Mouse (Mus musculus) embryo, embryonic 9.5 days (tissue): ENCODE measurements around the gene Iqschfp.
A peak's percentile ranks its signal among the peaks of the same experiment; 100 is the strongest.

Experiments used
- DNase-seq: peaks from one replicate; pipeline ENCODE4 v3.0.0-alpha.2; 2017; ENCODE audit errors: extremely low spot score

Gene Iqschfp

GRCm38 (mm10) chr3:68526416-68526815 is 634.4 kb downstream of the Iqschfp start:
- DNase-seq, result no peak

- no peak for DNase-seq
These were observed 635.1 kb downstream of the Iqschfp start for GRCm38 (mm10) chr3:68527182-68527581.

- DNase-seq, result no peak
These were observed 639.9 kb downstream of the Iqschfp start for GRCm38 (mm10) chr3:68531908-68532307.

GRCm38 (mm10) chr3:68534571-68535051 is 642.6 kb downstream of the Iqschfp start:
- DNase-seq, result no peak

GRCm38 (mm10) chr3:68535160-68535728 is 643.2 kb downstream of the Iqschfp start:
- DNase-seq, result no peak

GRCm38 (mm10) chr3:68536071-68536470 is 644.0 kb downstream of the Iqschfp start:
- DNase-seq, result no peak

- no peak for DNase-seq
These were observed 649.7 kb downstream of the Iqschfp start for GRCm38 (mm10) chr3:68541688-68542087.

GRCm38 (mm10) chr3:68542944-68543501 is 651.0 kb downstream of the Iqschfp start:
- peak; percentile 72 for DNase-seq

- no peak for DNase-seq
These were observed 652.8 kb downstream of the Iqschfp start for GRCm38 (mm10) chr3:68544811-68545210.

GRCm38 (mm10) chr3:68545898-68546297 is 653.9 kb downstream of the Iqschfp start:
- DNase-seq, result no peak

- no peak for DNase-seq
These were observed 663.1 kb downstream of the Iqschfp start for GRCm38 (mm10) chr3:68555087-68555662.

- DNase-seq, result no peak
These were observed 664.9 kb downstream of the Iqschfp start for GRCm38 (mm10) chr3:68556891-68557290.

GRCm38 (mm10) chr3:68558744-68559143 is 666.7 kb downstream of the Iqschfp start:
- DNase-seq, result no peak

GRCm38 (mm10) chr3:68560057-68560456 is 668.0 kb downstream of the Iqschfp start:
- no peak for DNase-seq

GRCm38 (mm10) chr3:68562838-68563237 is 670.8 kb downstream of the Iqschfp start:
- DNase-seq, result no peak

GRCm38 (mm10) chr3:68563922-68564321 is 671.9 kb downstream of the Iqschfp start:
- DNase-seq, result no peak

GRCm38 (mm10) chr3:68564978-68565674 is 673.1 kb downstream of the Iqschfp start:
- no peak for DNase-seq

- no peak for DNase-seq
These were observed 673.6 kb downstream of the Iqschfp start for GRCm38 (mm10) chr3:68565675-68566055.

GRCm38 (mm10) chr3:68567581-68567980 is 675.5 kb downstream of the Iqschfp start:
- DNase-seq, result no peak

GRCm38 (mm10) chr3:68568149-68568548 is 676.1 kb downstream of the Iqschfp start:
- no peak for DNase-seq

- DNase-seq, result no peak
These were observed 676.7 kb downstream of the Iqschfp start for GRCm38 (mm10) chr3:68568716-68569115.

- DNase-seq, result no peak
These were observed 678.3 kb downstream of the Iqschfp start for GRCm38 (mm10) chr3:68570319-68570718.
